Mouse (Mus musculus) brain, embryonic 14.5 days (tissue): ENCODE data around the gene Rnasel. TPM values are rescaled to one million over a fixed set of nuclear protein-coding genes. Genes with fewer than 3 reads are reported as not detected.

ENCODE experiments used
- DNase-seq: peaks from one replicate; pipeline ENCODE4 v3.0.0-alpha.2; 2011; ENCODE audit warnings: low read depth
- CTCF ChIP-seq: fragments of 200-500 bp; IDR thresholded peaks from 2 replicates; pipeline ENCODE4 v1.5.1; 2012; ENCODE audit warnings: inconsistent platforms, mild to moderate bottlenecking, moderate library complexity, borderline replicate concordance; ENCODE audit not compliant: insufficient read depth, insufficient read length; ENCODE audit errors: extremely low read depth
- POLR2A ChIP-seq: fragments of 200-500 bp; IDR thresholded peaks from 2 replicates; pipeline ENCODE4 v1.6.1; 2012; ENCODE audit warnings: mild to moderate bottlenecking, inconsistent platforms, borderline replicate concordance; ENCODE audit not compliant: poor library complexity, insufficient read depth, insufficient read length, severe bottlenecking; ENCODE audit errors: extremely low read depth
- polyA plus RNA-seq: library from polyadenylated mRNA; depleted of rRNA; stranded (reverse); fragments of >200 nt; gene quantifications from 2 replicates; pipeline ENCODE4 v1.2.3, GENCODE M21; 2012; rRNA removed

Rnasel gene
- 59.5 and 78.4 TPM in 2 replicates for polyA plus RNA-seq

GRCm38 (mm10) chr1:153749211-153749801 lies at the start of gene Rnasel:
Gene Rnasel, plus strand, starts transcription at chr1:153749426.
- TF ChIP-seq POLR2A, result no peak; the same call in 1 of the 2 replicates
- peak; percentile 86 for TF ChIP-seq CTCF
- DNase-seq, result peak; percentile 96

GRCm38 (mm10) chr1:153700448-153701063 lies 48.7 kb upstream of the Rnasel start:
- DNase-seq, result no peak
- no peak for TF ChIP-seq POLR2A
- TF ChIP-seq CTCF, result no peak

GRCm38 (mm10) chr1:153701461-153701860 lies 47.8 kb upstream of the Rnasel start:
- no peak for TF ChIP-seq POLR2A
- no peak for TF ChIP-seq CTCF
- DNase-seq, result no peak

DNA sequence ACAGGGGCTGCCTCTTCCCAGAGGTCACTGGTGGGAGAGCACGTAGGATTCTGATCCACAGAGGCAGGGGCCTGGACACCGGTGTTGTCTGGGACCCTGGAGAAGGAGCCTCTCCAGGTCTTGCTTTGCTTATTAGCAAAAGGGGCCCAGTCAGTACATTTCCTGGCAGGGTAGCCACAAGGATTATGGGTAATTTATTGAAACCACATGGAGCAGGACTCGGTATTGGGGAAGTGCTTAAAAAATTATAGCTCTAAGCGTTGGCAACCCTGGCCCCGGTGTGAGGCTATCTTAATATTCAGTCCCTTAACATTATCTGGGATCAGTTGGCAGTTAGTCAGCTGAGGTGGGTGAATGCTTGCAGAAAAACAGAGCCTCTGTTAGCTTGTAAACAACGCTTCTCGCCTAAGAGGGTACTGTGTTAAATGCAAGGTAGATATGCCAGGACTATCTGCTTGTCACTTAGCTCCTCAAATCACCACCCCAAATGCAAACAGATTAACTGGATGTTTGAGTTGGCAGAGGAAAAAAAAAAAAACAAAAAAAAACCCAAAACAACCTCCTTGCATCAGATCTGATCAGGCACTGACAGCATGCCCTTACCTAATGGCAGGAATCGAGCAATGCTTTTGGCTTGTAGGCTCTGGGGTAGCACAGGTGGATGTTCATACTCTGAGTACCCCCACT lies 46.9 kb upstream of the Rnasel start:
- DNase-seq, result no peak

DNA sequence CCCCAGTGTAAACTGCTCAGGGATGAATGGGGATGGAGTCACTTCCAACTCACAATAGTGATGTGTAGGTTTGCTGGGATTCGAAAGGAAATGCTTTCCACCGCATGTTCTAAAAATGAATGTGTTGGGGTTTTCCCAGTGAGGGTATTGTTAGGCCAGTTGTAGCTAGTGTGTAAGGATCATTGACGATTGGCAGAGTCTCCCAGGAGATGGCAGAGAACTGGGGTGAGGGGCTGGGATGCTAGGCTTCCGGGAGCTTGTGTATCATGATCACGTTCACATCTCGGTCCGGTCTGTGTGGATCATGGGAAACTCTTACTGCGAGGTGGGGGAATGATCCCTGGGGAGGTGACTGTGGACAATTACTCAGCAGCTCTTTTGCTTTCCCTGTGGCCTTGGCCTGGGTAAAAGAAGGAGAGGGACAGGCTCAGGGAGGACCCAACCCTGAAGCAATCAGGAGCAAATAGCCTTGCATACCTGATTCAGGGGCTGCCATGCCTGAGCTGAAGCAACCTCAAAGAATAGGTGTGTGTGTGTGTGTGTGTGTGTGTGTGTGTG lies 46.3 kb upstream of the Rnasel start:
- TF ChIP-seq CTCF (no peak), POLR2A (no peak)

More for the DNA sequence above, 46.9 kb upstream of the Rnasel start:
- TF ChIP-seq POLR2A, result no peak
- no peak for TF ChIP-seq CTCF

DNA sequence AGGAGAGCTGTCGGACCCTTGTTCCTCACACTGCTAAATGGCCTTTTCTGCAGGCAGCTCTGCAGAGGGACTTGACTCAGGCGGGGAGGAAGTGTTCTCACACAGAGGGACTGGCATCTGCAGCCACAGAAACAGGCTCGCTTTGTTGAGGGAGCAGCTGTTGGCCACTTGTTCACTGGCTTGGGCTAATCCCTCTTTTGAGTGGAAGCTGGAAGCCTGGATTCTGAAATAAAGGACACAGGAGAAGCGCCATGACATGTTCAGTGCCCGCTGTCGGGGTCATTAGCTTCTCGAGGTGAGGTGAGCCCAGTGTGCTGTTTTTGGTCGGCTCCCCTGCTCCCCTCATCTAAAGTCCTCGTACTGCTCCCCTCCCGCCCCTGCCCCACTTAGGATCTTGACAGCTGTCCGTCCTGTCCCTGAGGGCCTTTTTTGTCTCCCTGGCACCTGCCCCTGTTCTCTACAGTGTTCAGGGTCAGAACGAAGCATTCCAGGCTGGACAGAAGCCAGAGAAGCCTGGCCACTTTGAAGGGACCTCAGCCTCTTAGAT lies 45.7 kb upstream of the Rnasel start:
- no peak for TF ChIP-seq POLR2A
- TF ChIP-seq CTCF, result no peak
- DNase-seq, result peak; percentile 95

More for the DNA sequence above, 46.3 kb upstream of the Rnasel start:
- DNase-seq, result peak; percentile 48

DNA sequence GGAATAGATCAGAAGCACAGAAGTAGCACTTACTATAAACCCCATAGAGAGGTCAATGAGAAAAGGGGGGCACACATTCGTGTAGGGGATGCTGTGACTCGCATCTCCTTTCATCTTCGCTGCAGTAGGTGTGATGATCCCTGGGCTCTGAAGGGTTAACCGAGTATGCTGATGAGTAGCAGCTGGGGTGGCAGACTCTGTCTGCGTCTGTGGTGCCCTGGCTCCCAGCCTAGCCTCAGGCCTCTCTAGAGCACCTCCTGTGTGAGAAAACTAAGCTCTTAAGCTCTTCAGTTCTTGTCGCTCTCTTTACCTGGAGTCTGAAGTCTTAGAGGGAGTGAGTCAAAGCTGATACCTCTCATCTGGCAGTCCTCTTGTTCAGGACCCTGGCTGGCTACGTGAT lies 45.1 kb upstream of the Rnasel start:
- DNase-seq, result peak; percentile 86
- no peak for TF ChIP-seq POLR2A

DNA sequence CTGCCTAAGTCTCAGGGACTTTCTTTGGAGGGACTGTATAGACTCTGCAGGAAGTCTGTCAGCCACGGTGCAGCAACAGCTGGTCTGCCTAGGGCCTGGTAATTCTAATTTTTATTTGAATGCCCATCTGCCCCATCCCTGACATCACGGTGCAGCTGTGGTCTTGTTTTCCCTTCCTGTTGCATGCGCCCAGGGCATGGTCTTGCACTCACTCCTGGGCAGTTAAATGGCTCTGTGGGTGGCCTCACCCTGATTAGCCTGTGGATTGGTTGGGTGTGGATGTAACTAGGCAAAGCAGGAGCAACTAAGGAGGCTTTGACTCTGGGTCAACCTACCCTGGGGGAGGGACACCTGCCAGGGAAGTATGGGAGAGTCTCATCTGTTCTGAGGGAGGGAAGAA lies 44.2 kb upstream of the Rnasel start:
- TF ChIP-seq CTCF (no peak), POLR2A (no peak)
- peak; percentile 54 for DNase-seq

DNA sequence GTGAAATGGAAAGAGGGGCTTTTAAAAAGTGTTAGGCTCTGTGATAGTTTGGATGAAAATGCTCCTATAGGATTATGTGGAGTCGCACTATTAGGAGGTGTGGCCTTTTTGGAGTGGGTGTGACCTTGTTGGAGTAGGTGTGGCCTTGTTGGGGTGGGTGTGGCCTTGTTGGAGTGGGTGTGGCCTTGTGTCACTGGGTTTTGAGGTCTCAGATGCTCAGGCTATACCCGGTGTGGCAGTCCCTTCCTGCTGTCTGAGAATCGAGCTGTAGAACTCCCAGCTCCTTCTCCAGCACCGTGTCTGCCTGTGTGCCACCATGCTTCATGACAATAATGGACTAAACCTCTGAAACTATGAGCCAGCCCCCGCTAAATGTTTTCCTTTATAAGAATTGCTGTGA lies 40.6 kb upstream of the Rnasel start:
- TF ChIP-seq POLR2A, result no peak
- no peak for TF ChIP-seq CTCF
- no peak for DNase-seq

- DNase-seq, result no peak
- TF ChIP-seq CTCF (no peak), POLR2A (no peak)
Observed at GRCm38 (mm10) chr1:153709451-153709850, 39.8 kb upstream of the Rnasel start.

- no peak for DNase-seq
Observed at GRCm38 (mm10) chr1:153711544-153712262, 37.5 kb upstream of the Rnasel start.

More at GRCm38 (mm10) chr1:153711544-153712262, 37.5 kb upstream of the Rnasel start:
- TF ChIP-seq POLR2A, result no peak
- no peak for TF ChIP-seq CTCF
